Mouse (Mus musculus): ENCODE measurements around the gene Itga8. TPM values are rescaled to one million over a fixed set of nuclear protein-coding genes. Genes with fewer than 3 reads are reported as not detected.

Gene Itga8
- total and polyA plus RNA-seq, 3 experiments = 3.5 to 10.6 (median 7.5) TPM

DNA sequence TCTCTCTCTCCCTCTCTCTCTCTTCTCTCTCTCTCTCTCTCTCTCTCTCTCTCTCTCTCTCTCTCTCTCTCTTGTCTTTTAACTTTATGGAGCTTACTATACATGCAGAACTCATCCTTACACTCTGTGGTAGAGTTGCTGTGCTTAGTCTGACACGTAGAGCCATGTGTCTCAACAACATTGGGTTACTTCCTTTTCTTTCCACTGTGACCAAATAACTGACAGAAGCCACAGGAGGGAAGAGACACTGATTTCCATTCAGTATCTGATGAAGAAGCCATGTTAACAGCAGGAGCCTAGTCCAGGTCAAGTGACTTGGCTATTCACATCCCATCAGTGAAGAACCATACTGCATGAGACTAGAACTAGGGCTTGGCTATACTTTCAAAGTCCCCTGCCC is 21.1 kb downstream of the Itga8 start:
- Histone ChIP-seq H3K36me3 (replicated peaks in 1 of 2; ENCODE audit: control insufficient read depth in 1 of 2, insufficient read depth in 1 of 2, low read length in 1 of 2) (no peaks in the 10 kb centered on the region), H3K79me2 (replicated peaks; ENCODE audit: control insufficient read depth, extremely low read depth, insufficient read depth, poor library complexity, severe bottlenecking) (no peaks in the 10 kb centered on the region), H3K27me3 (replicated peaks) (no peaks in the 10 kb centered on the region), H3K4me2 (ENCODE audit: insufficient read depth, low read depth, poor library complexity, severe bottlenecking) (no peak overlapping the region), H3K27ac (ENCODE audit: insufficient read depth, low read depth) (no peak overlapping the region), H3K4me1 (ENCODE audit: control insufficient read depth in 1 of 2, insufficient read depth in 2 of 2) (no peaks in the 10 kb centered on the region), H3K9ac (ENCODE audit: insufficient read depth, low read depth) (no peak overlapping the region), H3K4me3 (replicated peaks in 1 of 3; ENCODE audit: low read depth in 2 of 3, low read length in 2 of 3, poor library complexity in 1 of 3) (no peak overlapping the region), H3K9me3 (replicated peaks; ENCODE audit: low read length) (no peaks in the 10 kb centered on the region)
- DNase-seq (ENCODE audit: extremely low read depth) = no peak
- dilution Hi-C loops (cut with MboI; ENCODE audit: extremely low pct_ligation_motif_present, extremely low pct_unique_long_range_greater_than_20kb, low sequenced_read_pairs) (no loop called here), in situ Hi-C loops (cut with MboI; ENCODE audit: low pct_ligation_motif_present, low pct_unique_long_range_greater_than_20kb, low sequenced_read_pairs) (no loop called here)
- TF ChIP-seq E2F4 (IDR thresholded peaks at IDR 0.05; ENCODE audit: insufficient replicate concordance, low read depth, low read length) (no peak), HCFC1 (IDR thresholded peaks at IDR 0.05; ENCODE audit: low read depth, low read length) (no peak), BHLHE40 (IDR thresholded peaks at IDR 0.05; ENCODE audit: low read depth, low read length) (no peak), ETS1 (conservative IDR thresholded peaks at IDR 0.05; ENCODE audit: low read depth, low read length) (no peak), PAX5 (IDR thresholded peaks at IDR 0.05; ENCODE audit: low read length) (no peak)

DNA sequence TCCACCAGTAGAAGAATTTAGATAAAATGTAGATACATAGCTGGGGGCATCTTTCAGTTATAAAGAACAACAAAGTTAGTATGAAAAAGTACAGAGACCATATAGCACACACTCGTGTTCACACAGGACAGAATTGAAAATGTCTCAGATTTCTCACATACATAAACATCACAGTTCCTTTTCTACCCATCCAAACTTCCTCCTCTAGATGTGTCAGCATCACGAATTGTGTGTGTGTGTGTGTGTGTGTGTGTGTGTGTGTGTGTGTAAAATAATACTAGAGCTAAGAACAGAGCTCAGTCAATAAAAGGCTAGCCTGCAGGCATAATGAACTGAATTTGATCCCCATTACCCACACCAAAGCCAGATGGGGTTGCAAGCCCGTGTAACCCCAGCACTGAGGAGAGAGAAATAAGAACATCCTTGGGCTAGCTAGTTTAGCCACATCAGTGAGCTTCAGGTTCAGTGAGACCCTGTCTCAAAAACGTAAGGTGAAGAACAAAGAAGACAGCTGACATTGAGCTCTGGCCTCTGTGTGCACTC is 22.6 kb downstream of the Itga8 start:
- no peaks in the 10 kb centered on the region for H3K4me1 ChIP-seq (ENCODE audit: control insufficient read depth in 1 of 2, insufficient read depth in 2 of 2)
- dilution Hi-C loops (cut with MboI; ENCODE audit: extremely low pct_ligation_motif_present, extremely low pct_unique_long_range_greater_than_20kb, low sequenced_read_pairs) (no loop called here), in situ Hi-C loops (cut with MboI; ENCODE audit: low pct_ligation_motif_present, low pct_unique_long_range_greater_than_20kb, low sequenced_read_pairs) (no loop called here)
- H3K27me3 ChIP-seq (replicated peaks) = no peaks in the 10 kb centered on the region
- TF ChIP-seq CTCF (conservative IDR thresholded peaks at IDR 0.05 in 1 of 2, IDR thresholded peaks at IDR 0.05 in 1 of 2; ENCODE audit: low read depth in 2 of 2, low read length in 2 of 2) (no peak), JUN (IDR thresholded peaks at IDR 0.05; ENCODE audit: insufficient read depth, low read depth, low read length) (no peak), KAT2A (IDR thresholded peaks at IDR 0.05; ENCODE audit: insufficient replicate concordance, low read length) (no peak), CHD2 (IDR thresholded peaks at IDR 0.05; ENCODE audit: low read length) (no peak), HCFC1 (IDR thresholded peaks at IDR 0.05; ENCODE audit: low read depth, low read length) (no peak), MAFK (IDR thresholded peaks at IDR 0.05; ENCODE audit: insufficient replicate concordance, low read length) (no peak), ZNF384 (IDR thresholded peaks at IDR 0.05; ENCODE audit: low read depth, low read length) (no peak), USF1 (IDR thresholded peaks at IDR 0.05; ENCODE audit: low read depth, low read length) (no peak), JUND (conservative IDR thresholded peaks at IDR 0.05; ENCODE audit: low read depth, low read length) (no peak), MXI1 (IDR thresholded peaks at IDR 0.05; ENCODE audit: low read depth, low read length) (no peak), RAD21 (IDR thresholded peaks at IDR 0.05; ENCODE audit: low read depth, low read length) (no peak), E2F4 (IDR thresholded peaks at IDR 0.05; ENCODE audit: insufficient replicate concordance, low read depth, low read length) (no peak), ZMIZ1 (IDR thresholded peaks at IDR 0.05; ENCODE audit: low read depth, low read length) (no peak), MEF2A (IDR thresholded peaks at IDR 0.05; ENCODE audit: borderline replicate concordance, low read depth, low read length) (no peak)
- H3K27ac ChIP-seq (ENCODE audit: insufficient read depth, low read depth) = no peak overlapping the region
- no peak overlapping the region for H3K4me2 ChIP-seq (ENCODE audit: insufficient read depth, low read depth, poor library complexity, severe bottlenecking)
- H3K9ac ChIP-seq (ENCODE audit: insufficient read depth, low read depth) = no peak overlapping the region
- H3K4me3 ChIP-seq (replicated peaks in 1 of 3; ENCODE audit: low read depth in 2 of 3, low read length in 2 of 3, poor library complexity in 1 of 3) = no peak overlapping the region
- H3K9me3 ChIP-seq (replicated peaks; ENCODE audit: low read length) = no peaks in the 10 kb centered on the region
- no peak for DNase-seq (ENCODE audit: extremely low read depth)
- H3K79me2 ChIP-seq (replicated peaks; ENCODE audit: control insufficient read depth, extremely low read depth, insufficient read depth, poor library complexity, severe bottlenecking) = no peaks in the 10 kb centered on the region
- H3K36me3 ChIP-seq (replicated peaks in 1 of 2; ENCODE audit: control insufficient read depth in 1 of 2, insufficient read depth in 1 of 2, low read length in 1 of 2) = no peaks in the 10 kb centered on the region

Data from CH12.LX (cell line).